Mouse (Mus musculus): ENCODE data around the gene Arxes2. TPM values are rescaled to one million over a fixed set of nuclear protein-coding genes. Genes with fewer than 3 reads are reported as not detected.
A peak's percentile ranks its signal among the peaks of the same experiment; 100 is the strongest.
"Not testable (repeated sequence)": the region's sequence is repeated elsewhere in the genome, so short reads cannot be mapped to it uniquely, and the experiment has no call there.

Gene Arxes2
- total and polyA plus RNA-seq, 2 experiments: 0.09 TPM; not detected in 1

- Histone ChIP-seq H3K27ac (replicated peaks; ENCODE audit: insufficient read depth, low read depth, low read length) (no peak overlapping the region), H3K4me1 (ENCODE audit: control insufficient read depth, insufficient read depth, low read length) (no peaks in the 10 kb centered on the region), H3K9ac (ENCODE audit: low read depth, low read length) (no peak overlapping the region), H3K4me3 (ENCODE audit: insufficient read depth, low read depth, low read length) (no peak overlapping the region), H3K27me3 (ENCODE audit: control insufficient read depth, insufficient read depth, low read length) (no peaks in the 10 kb centered on the region), H3K79me2 (ENCODE audit: control insufficient read depth, insufficient read depth, low read length) (no peaks in the 10 kb centered on the region), H3K36me3 (ENCODE audit: control insufficient read depth, insufficient read depth, low read length) (no peaks in the 10 kb centered on the region)
- TF ChIP-seq POLR2A (IDR thresholded peaks at IDR 0.05; ENCODE audit: extremely low read depth, insufficient read depth, low read length): no peak
- no peak for TF ChIP-seq CTCF (IDR thresholded peaks at IDR 0.05; ENCODE audit: low read depth, low read length)
- DNase-seq (ENCODE audit: extremely low read depth, low read depth, low spot score): no peak
- WGBS: 63% methylated on average over 20 of the region's 20 CpGs
Observed at GRCm38 (mm10) chrX:135974424-135975225, 19.0 kb upstream of the Arxes2 start.

DNA sequence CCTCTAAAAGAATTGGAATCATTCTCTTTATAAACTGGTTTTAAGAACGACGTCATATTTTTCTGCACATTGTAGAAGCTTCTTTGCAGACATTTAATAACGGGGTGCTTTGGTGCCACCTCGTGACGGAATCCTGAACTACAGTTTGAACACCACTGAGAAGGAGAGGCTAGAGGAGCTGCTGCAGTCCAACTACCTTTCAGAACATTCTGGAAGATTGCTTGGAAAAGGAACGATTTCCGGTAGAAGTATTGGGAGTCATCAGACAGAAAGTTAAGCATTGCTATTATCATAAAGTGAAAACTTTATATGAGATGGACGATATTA is 18.4 kb upstream of the Arxes2 start:
- 12% methylated on average over 8 of the region's 8 CpGs for WGBS
- no peaks in the 10 kb centered on the region for H3K27me3 ChIP-seq (ENCODE audit: control insufficient read depth, insufficient read depth, low read length)
- peak; percentile 19 for DNase-seq (ENCODE audit: extremely low read depth, low read depth, low spot score)
- TF ChIP-seq POLR2A (IDR thresholded peaks at IDR 0.05; ENCODE audit: extremely low read depth, insufficient read depth, low read length) (no peak), CTCF (IDR thresholded peaks at IDR 0.05; ENCODE audit: low read depth, low read length) (peak; percentile 25; the same call in 1 of the 2 replicates)
- H3K9ac ChIP-seq (ENCODE audit: low read depth, low read length): no peak overlapping the region
- no peak overlapping the region for H3K27ac ChIP-seq (replicated peaks; ENCODE audit: insufficient read depth, low read depth, low read length)
- no peaks in the 10 kb centered on the region for H3K79me2 ChIP-seq (ENCODE audit: control insufficient read depth, insufficient read depth, low read length)
- H3K4me1 ChIP-seq (ENCODE audit: control insufficient read depth, insufficient read depth, low read length): no peaks in the 10 kb centered on the region
- no peak overlapping the region for H3K4me3 ChIP-seq (ENCODE audit: insufficient read depth, low read depth, low read length)
- H3K36me3 ChIP-seq (ENCODE audit: control insufficient read depth, insufficient read depth, low read length): no peaks in the 10 kb centered on the region

DNA sequence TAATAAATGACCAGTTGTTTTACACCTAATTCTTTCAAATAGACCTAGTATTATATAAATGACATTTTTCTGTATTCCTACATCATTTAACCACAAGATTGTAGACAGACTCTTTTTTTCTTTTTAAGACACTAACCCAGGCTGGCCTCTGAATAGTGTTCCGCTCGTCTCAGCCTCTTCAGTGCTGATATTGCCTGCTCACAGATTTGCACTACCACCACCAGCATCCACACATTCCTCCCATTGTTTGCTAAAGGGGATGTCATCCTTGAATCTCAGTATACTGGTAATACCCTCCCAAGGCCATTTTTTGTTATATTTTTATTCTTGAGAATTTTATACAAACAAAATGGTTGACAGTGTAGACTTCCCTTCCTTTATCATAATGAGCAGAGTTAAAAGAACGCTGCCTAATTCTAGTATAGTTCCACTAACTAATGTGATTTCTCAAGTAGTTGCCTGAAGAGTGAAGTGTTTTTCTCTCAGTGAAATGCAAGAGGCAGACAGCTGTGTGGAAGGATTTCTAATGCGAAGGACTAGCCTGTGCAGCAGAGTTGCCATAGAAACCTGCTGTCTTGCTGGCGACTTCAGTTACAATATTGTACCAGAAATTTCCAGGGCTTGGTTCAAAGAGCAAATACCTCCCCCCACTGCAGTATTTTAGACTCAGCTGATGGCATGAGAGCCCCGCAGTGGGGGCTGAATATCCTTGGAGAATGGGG is 8.9 kb upstream of the Arxes2 start:
- H3K27ac ChIP-seq (replicated peaks; ENCODE audit: insufficient read depth, low read depth, low read length): no peak overlapping the region
- no peaks in the 10 kb centered on the region for H3K79me2 ChIP-seq (ENCODE audit: control insufficient read depth, insufficient read depth, low read length)
- no peaks in the 10 kb centered on the region for H3K4me1 ChIP-seq (ENCODE audit: control insufficient read depth, insufficient read depth, low read length)
- no peak overlapping the region for H3K9ac ChIP-seq (ENCODE audit: low read depth, low read length)
- 89% methylated on average over 6 of the region's 6 CpGs for WGBS
- no peak for DNase-seq (ENCODE audit: extremely low read depth, low read depth, low spot score)
- TF ChIP-seq POLR2A (IDR thresholded peaks at IDR 0.05; ENCODE audit: extremely low read depth, insufficient read depth, low read length) (no peak), CTCF (IDR thresholded peaks at IDR 0.05; ENCODE audit: low read depth, low read length) (no peak)
- H3K27me3 ChIP-seq (ENCODE audit: control insufficient read depth, insufficient read depth, low read length): no peaks in the 10 kb centered on the region
- H3K4me3 ChIP-seq (ENCODE audit: insufficient read depth, low read depth, low read length): no peak overlapping the region
- H3K36me3 ChIP-seq (ENCODE audit: control insufficient read depth, insufficient read depth, low read length): no peaks in the 10 kb centered on the region

- Histone ChIP-seq H3K4me1 (ENCODE audit: control insufficient read depth, insufficient read depth, low read length) (no peaks in the 10 kb centered on the region), H3K79me2 (ENCODE audit: control insufficient read depth, insufficient read depth, low read length) (no peaks in the 10 kb centered on the region), H3K4me3 (ENCODE audit: insufficient read depth, low read depth, low read length) (no peak overlapping the region), H3K36me3 (ENCODE audit: control insufficient read depth, insufficient read depth, low read length) (no peaks in the 10 kb centered on the region), H3K27ac (replicated peaks; ENCODE audit: insufficient read depth, low read depth, low read length) (no peak overlapping the region), H3K27me3 (ENCODE audit: control insufficient read depth, insufficient read depth, low read length) (no peaks in the 10 kb centered on the region), H3K9ac (ENCODE audit: low read depth, low read length) (no peak overlapping the region)
- WGBS: 48% methylated on average over 3 of the region's 3 CpGs
- TF ChIP-seq CTCF (IDR thresholded peaks at IDR 0.05; ENCODE audit: low read depth, low read length) (no peak), POLR2A (IDR thresholded peaks at IDR 0.05; ENCODE audit: extremely low read depth, insufficient read depth, low read length) (no peak)
- DNase-seq (ENCODE audit: extremely low read depth, low read depth, low spot score): no peak
Observed at GRCm38 (mm10) chrX:135986267-135986666, 7.4 kb upstream of the Arxes2 start.

- Histone ChIP-seq H3K4me1 (ENCODE audit: control insufficient read depth, insufficient read depth, low read length) (no peaks in the 10 kb centered on the region), H3K27me3 (ENCODE audit: control insufficient read depth, insufficient read depth, low read length) (no peaks in the 10 kb centered on the region), H3K79me2 (ENCODE audit: control insufficient read depth, insufficient read depth, low read length) (no peaks in the 10 kb centered on the region), H3K9ac (ENCODE audit: low read depth, low read length) (no peak overlapping the region), H3K36me3 (ENCODE audit: control insufficient read depth, insufficient read depth, low read length) (no peaks in the 10 kb centered on the region), H3K27ac (replicated peaks; ENCODE audit: insufficient read depth, low read depth, low read length) (no peak overlapping the region), H3K4me3 (ENCODE audit: insufficient read depth, low read depth, low read length) (no peak overlapping the region)
- no peak for TF ChIP-seq CTCF (IDR thresholded peaks at IDR 0.05; ENCODE audit: low read depth, low read length)
- TF ChIP-seq POLR2A (IDR thresholded peaks at IDR 0.05; ENCODE audit: extremely low read depth, insufficient read depth, low read length): no peak
- DNase-seq (ENCODE audit: extremely low read depth, low read depth, low spot score): no peak
- 92% methylated on average over 2 of the region's 2 CpGs for WGBS
Observed at GRCm38 (mm10) chrX:135990661-135991060, 3.0 kb upstream of the Arxes2 start.

- H3K79me2 ChIP-seq (ENCODE audit: control insufficient read depth, insufficient read depth, low read length); H3K27me3 ChIP-seq (ENCODE audit: control insufficient read depth, insufficient read depth, low read length); H3K4me1 ChIP-seq (ENCODE audit: control insufficient read depth, insufficient read depth, low read length); H3K36me3 ChIP-seq (ENCODE audit: control insufficient read depth, insufficient read depth, low read length); H3K4me3 ChIP-seq (ENCODE audit: insufficient read depth, low read depth, low read length); H3K9ac ChIP-seq (ENCODE audit: low read depth, low read length); H3K27ac ChIP-seq (replicated peaks; ENCODE audit: insufficient read depth, low read depth, low read length); DNase-seq (ENCODE audit: extremely low read depth, low read depth, low spot score): not testable (repeated sequence)
- 96% methylated on average over 2 of the region's 3 CpGs for WGBS
Observed at GRCm38 (mm10) chrX:135993192-135993594, 431 bp upstream of the Arxes2 start.

Data from liver, adult 2 months (tissue).